Mouse (Mus musculus) heart, embryonic 13.5 days (tissue): ENCODE data around the gene Cyp11a1. TPM values are rescaled to one million over a fixed set of nuclear protein-coding genes. Genes with fewer than 3 reads are reported as not detected.

ENCODE experiments used
- ATAC-seq: fragments of 200-750 bp; cut with Nextera tagmentation; 2 replicates; pipeline ENCODE4 v1.8.0; 2017; ENCODE audit warnings: moderate TSS enrichment; ENCODE audit not compliant: insufficient number of reproducible peaks, low FRiP score, low TSS enrichment; ENCODE audit errors: extremely low read depth
- H3K27ac ChIP-seq: fragments of 300-500 bp; sonication (generic); replicated peaks from 2 replicates; pipeline ENCODE4 v1.5.1; 2015; ENCODE audit warnings: moderate library complexity, mild to moderate bottlenecking, inconsistent platforms
- H3K27me3 ChIP-seq: fragments of 300-500 bp; sonication (generic); replicated peaks from 2 replicates; pipeline ENCODE4 v1.6.1; 2015; ENCODE audit warnings: mild to moderate bottlenecking, inconsistent platforms
- H3K36me3 ChIP-seq: fragments of 300-500 bp; sonication (generic); 2 replicates; pipeline ENCODE4 v1.6.1; 2015; ENCODE audit warnings: mild to moderate bottlenecking, inconsistent platforms
- H3K4me1 ChIP-seq: fragments of 300-500 bp; sonication (generic); 2 replicates; pipeline ENCODE4 v1.6.1; 2015; ENCODE audit warnings: inconsistent platforms
- H3K4me2 ChIP-seq: fragments of 300-500 bp; sonication (generic); 2 replicates; pipeline ENCODE4 v1.6.1; 2015; ENCODE audit warnings: inconsistent platforms, mild to moderate bottlenecking, moderate library complexity
- H3K4me3 ChIP-seq: fragments of 300-500 bp; sonication (generic); 2 replicates; pipeline ENCODE4 v1.5.1; 2015; ENCODE audit warnings: moderate library complexity, mild to moderate bottlenecking, inconsistent platforms
- H3K9ac ChIP-seq: fragments of 300-500 bp; sonication (generic); 2 replicates; pipeline ENCODE4 v1.6.1; 2015; ENCODE audit warnings: inconsistent platforms, mild to moderate bottlenecking, moderate library complexity
- H3K9me3 ChIP-seq: fragments of 300-500 bp; sonication (generic); 2 replicates; pipeline ENCODE4 v1.6.1; 2016; ENCODE audit warnings: inconsistent platforms
- WGBS: fragments of 180-500 bp; shearing (Covaris S2); methylation state at CpG from one replicate; pipeline ENCODE4 v1.1.7; 2015; ENCODE audit warnings: mixed read lengths; 5-methylcytosine and 5-hydroxymethylcytosine counted together
- polyA plus RNA-seq: library from polyadenylated mRNA; unstranded; fragments of >200 nt; fragmentation: Nextera tagmentation; extraction: Ambion mirVana; gene quantifications from 2 replicates; pipeline ENCODE4 v1.2.1, GENCODE M21; 2015

Gene Cyp11a1
- polyA plus RNA-seq, 1 experiment from 2014 or later = 0.23 TPM

DNA sequence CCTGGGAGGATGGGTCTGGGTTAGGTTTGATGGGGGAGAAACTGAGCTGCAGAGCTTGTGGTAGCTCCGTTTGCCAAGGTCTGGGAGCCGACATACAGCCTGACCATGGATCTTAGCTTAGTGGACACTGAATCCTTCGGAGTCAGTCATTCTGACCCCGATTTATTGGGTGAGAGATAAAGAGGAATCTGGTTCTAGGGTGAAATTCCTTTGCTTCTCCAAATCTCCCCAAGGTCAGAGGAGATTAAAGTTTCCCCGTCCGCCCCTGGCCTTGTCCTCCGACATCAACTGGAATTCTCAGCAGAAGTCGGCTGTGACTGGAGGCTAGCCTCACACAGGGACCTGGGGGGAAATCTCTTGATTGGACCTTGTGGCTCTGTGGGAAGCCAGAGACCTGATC, 5.3 kb downstream of the Cyp11a1 start:
- 56% methylated on average over 8 of the region's 8 CpGs for WGBS
- Histone ChIP-seq H3K9me3 (no peaks in the 10 kb centered on the region), H3K4me3 (no peak overlapping the region), H3K9ac (no peak overlapping the region), H3K4me1 (peaks cover 28% of the 10 kb centered on the region), H3K27ac (no peak overlapping the region), H3K27me3 (0 out of 2 replicates have a peak, but pooled peaks cover 6% of the 10 kb centered on the region), H3K4me2 (no peak overlapping the region), H3K36me3 (no peaks in the 10 kb centered on the region)
- no peak for ATAC-seq

DNA sequence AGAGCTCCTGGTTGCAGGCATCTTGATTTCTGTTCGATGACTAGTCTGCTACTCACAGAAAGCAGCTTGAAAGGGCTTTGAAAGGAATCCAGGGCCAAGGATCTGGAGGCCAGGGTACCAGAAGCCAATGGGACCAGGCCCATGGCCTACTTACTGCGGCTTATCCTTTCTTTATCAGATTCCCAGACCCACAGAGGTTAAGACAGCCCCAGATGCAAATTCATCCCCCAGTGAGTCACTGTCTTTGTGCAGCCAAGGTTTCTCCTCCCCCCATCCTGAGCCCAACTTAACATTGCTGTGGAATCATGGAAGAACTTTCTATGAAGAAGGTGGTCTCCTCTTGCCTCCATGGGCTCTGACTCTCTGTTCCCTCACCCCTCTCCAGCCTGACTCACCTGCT, 6.3 kb downstream of the Cyp11a1 start:
- WGBS = 63% methylated on average over 2 of the region's 2 CpGs
- ATAC-seq = no peak

DNA sequence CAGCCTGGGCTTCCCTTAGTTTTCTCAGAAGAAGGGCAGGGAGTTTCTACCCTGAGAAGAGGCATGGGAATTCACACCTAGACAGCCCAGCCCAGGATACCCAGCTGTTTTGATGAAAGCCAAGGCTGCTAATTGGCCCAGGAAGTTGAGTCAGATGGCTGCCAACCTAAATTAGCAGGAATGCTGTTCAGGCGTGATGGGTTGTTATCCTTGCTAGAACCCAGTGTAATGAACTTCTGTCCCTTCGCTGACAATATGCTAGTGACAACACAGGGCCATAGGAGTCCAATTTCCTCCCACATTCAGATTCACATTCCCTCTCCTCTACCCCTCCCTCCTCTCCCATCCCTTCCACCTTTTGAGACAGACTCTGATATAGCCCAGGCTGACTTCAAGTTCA, 6.7 kb downstream of the Cyp11a1 start:
- peaks cover 28% of the 10 kb centered on the region for H3K4me1 ChIP-seq
- H3K27ac ChIP-seq = no peak overlapping the region
- H3K9me3 ChIP-seq = no peaks in the 10 kb centered on the region
- H3K9ac ChIP-seq = no peak overlapping the region
- 44% methylated on average over 2 of the region's 2 CpGs for WGBS
- no peak overlapping the region for H3K4me2 ChIP-seq
- 0 out of 2 replicates have a peak, but pooled peaks cover 6% of the 10 kb centered on the region for H3K27me3 ChIP-seq
- ATAC-seq = no peak
- H3K36me3 ChIP-seq = no peaks in the 10 kb centered on the region
- no peak overlapping the region for H3K4me3 ChIP-seq

More for the DNA sequence above, 6.3 kb downstream of the Cyp11a1 start:
- Histone ChIP-seq H3K4me1 (peaks cover 28% of the 10 kb centered on the region), H3K36me3 (no peaks in the 10 kb centered on the region), H3K4me2 (no peak overlapping the region), H3K27ac (no peak overlapping the region), H3K9me3 (no peaks in the 10 kb centered on the region), H3K9ac (no peak overlapping the region), H3K27me3 (0 out of 2 replicates have a peak, but pooled peaks cover 6% of the 10 kb centered on the region), H3K4me3 (no peak overlapping the region)

DNA sequence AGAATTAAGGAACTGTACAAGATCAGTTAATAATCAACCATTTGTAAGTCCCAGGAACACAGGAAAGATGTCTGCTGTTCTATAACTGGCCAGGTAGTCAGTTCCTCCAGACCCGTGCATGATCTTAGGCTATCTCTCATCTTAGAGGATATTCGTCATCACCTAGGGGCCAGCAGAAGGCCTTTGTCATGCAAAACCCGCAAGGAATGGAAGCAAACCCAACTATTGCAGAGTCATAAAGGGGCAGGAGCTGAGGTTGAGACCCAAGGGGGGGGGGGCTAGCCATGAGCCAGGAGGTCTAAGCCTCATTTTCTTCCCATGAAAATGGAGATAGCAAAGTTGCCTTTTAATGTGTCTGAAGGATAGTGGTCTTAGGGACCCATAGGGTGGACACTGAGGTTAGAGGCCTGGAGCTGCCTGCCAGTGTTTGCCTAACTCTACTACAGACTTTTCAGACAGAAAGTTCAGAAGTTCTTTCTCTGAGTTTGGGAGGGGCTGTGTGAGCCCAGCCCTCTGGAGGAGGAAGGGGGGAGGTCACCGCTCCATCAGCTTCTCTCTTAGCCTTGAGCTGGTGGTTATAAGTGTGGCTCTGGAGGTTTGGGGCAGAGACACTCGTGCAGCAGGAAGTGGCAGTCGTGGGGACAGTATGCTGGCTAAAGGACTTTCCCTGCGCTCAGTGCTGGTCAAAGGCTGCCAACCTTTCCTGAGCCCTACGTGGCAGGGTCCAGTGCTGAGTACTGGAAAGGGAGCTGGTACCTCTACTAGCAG, 8.4 kb downstream of the Cyp11a1 start:
- Histone ChIP-seq H3K4me2 (no peak overlapping the region), H3K27ac (no peak overlapping the region), H3K9me3 (no peaks in the 10 kb centered on the region), H3K4me3 (no peak overlapping the region), H3K4me1 (peaks cover 14% of the 10 kb centered on the region), H3K27me3 (0 out of 2 replicates have a peak, but pooled peaks cover 6% of the 10 kb centered on the region), H3K36me3 (no peaks in the 10 kb centered on the region), H3K9ac (no peak overlapping the region)
- ATAC-seq = no peak
- 53% methylated on average over 8 of the region's 8 CpGs for WGBS

DNA sequence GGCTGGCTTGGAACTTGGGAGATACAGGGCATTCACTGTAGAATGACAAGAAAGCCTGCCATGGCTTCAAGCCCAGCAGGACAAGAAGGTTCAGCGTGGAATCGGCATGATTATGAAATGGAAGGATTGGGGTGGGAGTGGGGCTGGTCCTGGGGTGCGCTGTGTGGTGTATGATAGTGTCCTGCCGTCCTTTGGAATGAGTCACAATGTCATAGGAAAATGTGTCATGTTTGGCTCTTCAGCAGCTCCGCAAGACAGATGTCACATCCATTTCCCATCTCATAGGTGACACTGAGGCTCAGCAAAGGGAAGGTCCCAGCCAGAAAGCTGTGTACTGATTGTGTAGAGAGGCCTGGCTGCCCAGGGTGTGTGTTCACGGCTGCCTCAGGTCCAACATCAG, 9.6 kb downstream of the Cyp11a1 start:
- H3K27me3 ChIP-seq = peaks cover 6% of the 10 kb centered on the region; the same call in 1 of the 2 replicates
- no peak overlapping the region for H3K4me3 ChIP-seq
- no peak for ATAC-seq
- H3K27ac ChIP-seq = no peak overlapping the region
- H3K4me2 ChIP-seq = no peak overlapping the region
- no peaks in the 10 kb centered on the region for H3K9me3 ChIP-seq
- no peaks in the 10 kb centered on the region for H3K36me3 ChIP-seq
- H3K4me1 ChIP-seq = peaks cover 12% of the 10 kb centered on the region
- no peak overlapping the region for H3K9ac ChIP-seq
- WGBS = 73% methylated on average over 6 of the region's 6 CpGs

DNA sequence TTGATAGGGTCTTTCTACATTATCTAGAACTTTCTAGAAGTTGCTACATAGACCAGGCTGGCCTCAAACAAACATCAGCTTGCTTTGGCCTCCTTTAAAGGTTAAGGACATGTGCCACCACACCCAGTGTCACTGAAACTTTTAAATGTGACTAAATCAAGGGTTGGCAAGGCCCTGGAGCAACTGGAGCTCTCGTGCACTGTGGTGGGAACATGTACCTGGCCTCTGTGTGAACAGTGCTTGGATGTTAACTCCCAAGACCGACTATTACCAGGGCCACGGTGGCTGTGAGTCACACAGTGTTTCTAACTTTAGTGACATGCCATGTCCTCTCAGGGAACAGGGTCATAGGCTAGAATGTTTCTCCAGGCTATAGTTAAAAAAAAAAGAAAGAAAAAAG, 10.8 kb downstream of the Cyp11a1 start:
- Histone ChIP-seq H3K9me3 (no peaks in the 10 kb centered on the region), H3K4me2 (no peak overlapping the region), H3K27ac (no peak overlapping the region), H3K27me3 (peaks cover 13% of the 10 kb centered on the region; the same call in 1 of the 2 replicates), H3K9ac (no peak overlapping the region), H3K4me3 (no peak overlapping the region), H3K4me1 (0 out of 2 replicates have a peak, but pooled peaks cover 6% of the 10 kb centered on the region), H3K36me3 (no peaks in the 10 kb centered on the region)
- 49% methylated on average over 3 of the region's 3 CpGs for WGBS
- ATAC-seq = no peak

DNA sequence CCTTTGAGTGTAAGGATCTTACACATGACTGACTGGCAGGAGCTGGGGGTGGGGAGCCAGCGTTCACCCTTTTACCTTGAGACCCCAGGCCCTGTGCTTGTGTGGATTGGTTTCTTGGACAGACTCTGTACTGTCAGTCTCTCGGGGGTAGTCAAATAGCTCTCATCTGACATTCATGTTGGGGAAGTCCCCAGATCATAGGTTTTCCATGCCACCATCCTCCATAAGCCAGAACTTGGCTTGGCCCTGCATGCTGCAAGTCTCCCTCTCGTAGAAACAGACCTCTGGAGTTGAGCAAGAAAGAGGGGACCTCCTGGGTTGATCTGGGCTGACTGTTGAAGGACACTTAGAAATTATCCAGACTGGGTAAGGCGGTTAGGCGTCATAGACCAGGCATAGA, 12.2 kb downstream of the Cyp11a1 start:
- 81% methylated on average over 5 of the region's 5 CpGs for WGBS
- no peaks in the 10 kb centered on the region for H3K36me3 ChIP-seq
- H3K9me3 ChIP-seq = no peaks in the 10 kb centered on the region
- no peak overlapping the region for H3K4me2 ChIP-seq
- peaks cover 14% of the 10 kb centered on the region for H3K27me3 ChIP-seq
- ATAC-seq = no peak
- no peak overlapping the region for H3K4me3 ChIP-seq
- no peak overlapping the region for H3K9ac ChIP-seq
- H3K27ac ChIP-seq = no peak overlapping the region
- H3K4me1 ChIP-seq = no peaks in the 10 kb centered on the region

DNA sequence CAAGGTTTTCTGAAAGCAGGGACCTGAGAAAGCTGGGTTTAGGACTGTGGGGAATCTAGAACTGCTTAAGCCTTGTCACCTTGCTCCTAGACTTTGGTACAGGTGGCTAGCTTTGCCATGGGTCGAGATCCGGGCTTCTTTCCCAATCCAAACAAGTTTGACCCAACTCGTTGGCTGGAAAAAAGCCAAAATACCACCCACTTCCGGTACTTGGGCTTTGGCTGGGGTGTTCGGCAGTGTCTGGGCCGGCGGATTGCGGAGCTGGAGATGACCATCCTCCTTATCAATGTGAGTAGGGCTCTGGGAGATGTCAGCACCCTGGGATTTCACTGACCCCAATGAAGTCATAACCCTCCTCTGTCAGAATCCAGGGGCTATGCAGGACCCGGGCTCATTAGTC, 19.8 kb downstream of the Cyp11a1 start:
- Histone ChIP-seq H3K4me3 (no peak overlapping the region), H3K9me3 (no peaks in the 10 kb centered on the region), H3K27ac (no peak overlapping the region), H3K4me1 (peaks cover 4% of the 10 kb centered on the region; the same call in 1 of the 2 replicates), H3K4me2 (no peak overlapping the region), H3K36me3 (no peaks in the 10 kb centered on the region), H3K9ac (no peak overlapping the region), H3K27me3 (peaks cover 36% of the 10 kb centered on the region)
- no peak for ATAC-seq
- 73% methylated on average over 9 of the region's 9 CpGs for WGBS

DNA sequence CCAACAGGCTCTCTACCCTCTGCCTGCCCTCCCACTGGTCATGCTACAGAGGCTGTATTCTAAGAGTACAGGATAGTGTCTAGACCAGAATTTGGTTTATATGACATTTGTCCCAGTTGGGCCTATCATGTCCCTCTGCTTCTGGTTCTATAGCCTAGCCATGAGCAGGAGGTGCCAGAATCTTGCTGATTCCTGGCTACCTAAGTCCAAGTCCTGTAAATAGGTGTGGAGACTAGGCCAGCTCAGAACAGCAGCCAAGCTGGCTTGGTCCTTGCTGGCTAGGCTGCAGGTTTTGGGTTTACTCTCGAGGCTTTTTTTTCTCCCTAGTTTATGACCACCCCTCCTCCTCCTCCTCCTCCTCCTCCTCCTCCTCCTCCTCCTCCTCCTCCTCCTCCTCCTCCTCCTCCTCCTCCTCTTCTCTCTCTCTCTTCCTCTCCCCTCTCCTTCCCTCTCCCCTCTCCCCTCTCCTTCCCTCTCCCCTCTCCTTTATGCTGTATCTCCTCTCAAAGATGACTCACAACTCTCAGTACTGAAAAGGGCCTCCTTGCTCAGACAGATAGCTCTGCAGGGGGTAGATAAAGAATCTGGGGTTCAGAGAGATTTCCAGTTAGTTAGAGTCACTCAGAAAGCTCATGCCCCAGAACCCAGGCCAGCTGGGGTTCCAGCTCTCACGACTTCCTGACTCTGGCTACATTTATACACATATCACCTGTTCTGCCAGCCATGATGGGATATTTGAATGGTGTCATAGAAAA, 21.4 kb downstream of the Cyp11a1 start:
- no peak for ATAC-seq
- no peak overlapping the region for H3K9ac ChIP-seq
- H3K27me3 ChIP-seq = peaks cover 43% of the 10 kb centered on the region
- no peaks in the 10 kb centered on the region for H3K36me3 ChIP-seq
- H3K4me3 ChIP-seq = no peak overlapping the region
- peaks cover 4% of the 10 kb centered on the region; the same call in 1 of the 2 replicates for H3K4me1 ChIP-seq
- 31% methylated on average over 2 of the region's 2 CpGs for WGBS
- H3K4me2 ChIP-seq = no peak overlapping the region
- H3K27ac ChIP-seq = no peak overlapping the region
- no peaks in the 10 kb centered on the region for H3K9me3 ChIP-seq

DNA sequence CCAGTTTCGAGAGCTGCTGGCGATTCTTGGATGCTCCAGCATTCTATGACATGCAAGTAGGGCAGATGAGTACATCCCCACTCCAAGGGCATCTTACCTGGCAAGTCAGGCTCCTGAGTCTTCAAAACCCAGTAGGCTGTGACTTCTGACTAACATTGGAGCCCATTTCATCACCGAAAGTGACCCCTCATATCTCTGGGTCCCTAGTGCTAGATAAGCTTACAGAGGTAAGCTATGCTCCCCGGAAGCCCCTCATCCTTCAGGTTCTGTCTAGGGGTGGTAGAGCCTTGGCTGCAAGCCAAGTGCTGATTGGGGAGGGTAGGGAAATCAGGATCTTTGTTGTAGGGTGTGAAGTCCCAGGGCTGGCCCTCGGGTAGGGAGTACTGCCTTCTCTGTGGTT, 22.6 kb downstream of the Cyp11a1 start:
- WGBS = 42% methylated on average over 5 of the region's 5 CpGs

DNA sequence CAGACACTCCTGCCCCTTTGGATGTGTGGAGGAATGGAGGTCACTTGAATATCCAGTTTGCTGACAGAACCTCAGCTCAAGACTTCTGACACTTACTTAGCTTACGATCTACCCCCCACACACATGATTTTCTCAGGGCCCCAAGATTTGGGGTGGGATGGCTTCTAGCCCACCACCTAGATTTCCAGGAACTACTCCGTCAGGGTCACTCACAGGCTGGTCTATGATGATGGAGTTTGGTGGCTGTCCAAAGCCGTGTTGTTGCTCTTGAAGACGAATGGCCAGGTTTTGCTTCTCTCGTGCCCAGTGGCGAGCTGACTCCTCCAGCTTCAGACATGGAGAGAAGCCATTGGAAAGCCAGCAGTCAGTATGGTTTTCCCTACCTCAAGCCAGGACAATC, 23.4 kb downstream of the Cyp11a1 start:
- H3K9ac ChIP-seq = no peak overlapping the region
- H3K36me3 ChIP-seq = no peaks in the 10 kb centered on the region
- H3K4me2 ChIP-seq = no peak overlapping the region
- peaks cover 46% of the 10 kb centered on the region for H3K27me3 ChIP-seq
- WGBS = 82% methylated on average over 6 of the region's 6 CpGs
- ATAC-seq = no peak
- H3K27ac ChIP-seq = no peak overlapping the region
- H3K9me3 ChIP-seq = no peaks in the 10 kb centered on the region
- peaks cover 4% of the 10 kb centered on the region; the same call in 1 of the 2 replicates for H3K4me1 ChIP-seq
- no peak overlapping the region for H3K4me3 ChIP-seq

More for the DNA sequence above, 22.6 kb downstream of the Cyp11a1 start:
- Histone ChIP-seq H3K4me2 (no peak overlapping the region), H3K9me3 (no peaks in the 10 kb centered on the region), H3K4me1 (peaks cover 4% of the 10 kb centered on the region; the same call in 1 of the 2 replicates), H3K4me3 (no peak overlapping the region), H3K27ac (no peak overlapping the region), H3K27me3 (peaks cover 43% of the 10 kb centered on the region), H3K36me3 (no peaks in the 10 kb centered on the region), H3K9ac (no peak overlapping the region)
- ATAC-seq = no peak
